Mouse (Mus musculus): ENCODE measurements around the gene Olfr127. TPM values are rescaled to one million over a fixed set of nuclear protein-coding genes. Genes with fewer than 3 reads are reported as not detected.

Olfr127 gene
- not detected for polyA plus RNA-seq (2015; fragmentation: Illumina TruSeq; extraction: RNeasy Lipid Tissue Mini Kit (QIAGEN cat#74804); ENCODE audit: insufficient read depth, low replicate concordance)

GRCm38 (mm10) chr17:37900137-37900536 is at the start of gene Olfr127:
Gene Olfr127, plus strand, starts transcription at chr17:37900437.

GRCm38 (mm10) chr17:37920248-37920647 is 20.0 kb downstream of the Olfr127 start, which contains the start of gene Olfr128:
Gene Olfr128, plus strand, starts transcription at chr17:37920548.

GRCm38 (mm10) chr17:37952979-37953378 is 52.7 kb downstream of the Olfr127 start, which contains the start of gene Olfr761:
Gene Olfr761, minus strand, starts transcription at chr17:37953079.

Other genes starting within 250 kb of the Olfr127 start
- gene Olfr117, start 236.7 kb upstream of the Olfr127 start, polyA plus RNA-seq (2015; fragmentation: Illumina TruSeq; extraction: RNeasy Lipid Tissue Mini Kit (QIAGEN cat#74804); ENCODE audit: insufficient read depth, low replicate concordance) = not detected
- gene Olfr118, start 233.4 kb upstream of the Olfr127 start, polyA plus RNA-seq (2015; fragmentation: Illumina TruSeq; extraction: RNeasy Lipid Tissue Mini Kit (QIAGEN cat#74804); ENCODE audit: insufficient read depth, low replicate concordance) = not detected
- not detected for gene Olfr119, start 203.9 kb upstream of the Olfr127 start, polyA plus RNA-seq (2015; fragmentation: Illumina TruSeq; extraction: RNeasy Lipid Tissue Mini Kit (QIAGEN cat#74804); ENCODE audit: insufficient read depth, low replicate concordance)
- not detected for gene Olfr120, start 178.6 kb upstream of the Olfr127 start, polyA plus RNA-seq (2015; fragmentation: Illumina TruSeq; extraction: RNeasy Lipid Tissue Mini Kit (QIAGEN cat#74804); ENCODE audit: insufficient read depth, low replicate concordance)
- gene Olfr121, start 151.6 kb upstream of the Olfr127 start, polyA plus RNA-seq (2015; fragmentation: Illumina TruSeq; extraction: RNeasy Lipid Tissue Mini Kit (QIAGEN cat#74804); ENCODE audit: insufficient read depth, low replicate concordance) = not detected
- gene Olfr122, start 131.8 kb upstream of the Olfr127 start, polyA plus RNA-seq (2015; fragmentation: Illumina TruSeq; extraction: RNeasy Lipid Tissue Mini Kit (QIAGEN cat#74804); ENCODE audit: insufficient read depth, low replicate concordance) = not detected
- gene Olfr123, start 106.9 kb upstream of the Olfr127 start, polyA plus RNA-seq (2015; fragmentation: Illumina TruSeq; extraction: RNeasy Lipid Tissue Mini Kit (QIAGEN cat#74804); ENCODE audit: insufficient read depth, low replicate concordance) = not detected
- not detected for gene Olfr124, start 100.5 kb upstream of the Olfr127 start, polyA plus RNA-seq (2015; fragmentation: Illumina TruSeq; extraction: RNeasy Lipid Tissue Mini Kit (QIAGEN cat#74804); ENCODE audit: insufficient read depth, low replicate concordance)
- not detected for gene Olfr125, start 67.5 kb upstream of the Olfr127 start, polyA plus RNA-seq (2015; fragmentation: Illumina TruSeq; extraction: RNeasy Lipid Tissue Mini Kit (QIAGEN cat#74804); ENCODE audit: insufficient read depth, low replicate concordance)
- gene Olfr126, start 53.0 kb upstream of the Olfr127 start, polyA plus RNA-seq (2015; fragmentation: Illumina TruSeq; extraction: RNeasy Lipid Tissue Mini Kit (QIAGEN cat#74804); ENCODE audit: insufficient read depth, low replicate concordance) = not detected
- gene Olfr128, start 20.1 kb downstream of the Olfr127 start, polyA plus RNA-seq (2015; fragmentation: Illumina TruSeq; extraction: RNeasy Lipid Tissue Mini Kit (QIAGEN cat#74804); ENCODE audit: insufficient read depth, low replicate concordance) = not detected
- not detected for gene Olfr761, start 52.6 kb downstream of the Olfr127 start, polyA plus RNA-seq (2015; fragmentation: Illumina TruSeq; extraction: RNeasy Lipid Tissue Mini Kit (QIAGEN cat#74804); ENCODE audit: insufficient read depth, low replicate concordance)
- gene Olfr129, start 159.6 kb downstream of the Olfr127 start, polyA plus RNA-seq (2015; fragmentation: Illumina TruSeq; extraction: RNeasy Lipid Tissue Mini Kit (QIAGEN cat#74804); ENCODE audit: insufficient read depth, low replicate concordance) = not detected
- gene Olfr130, start 163.5 kb downstream of the Olfr127 start, polyA plus RNA-seq (2015; fragmentation: Illumina TruSeq; extraction: RNeasy Lipid Tissue Mini Kit (QIAGEN cat#74804); ENCODE audit: insufficient read depth, low replicate concordance) = not detected
- gene Olfr131, start 188.3 kb downstream of the Olfr127 start, polyA plus RNA-seq (2015; fragmentation: Illumina TruSeq; extraction: RNeasy Lipid Tissue Mini Kit (QIAGEN cat#74804); ENCODE audit: insufficient read depth, low replicate concordance) = not detected
- not detected for gene Olfr132, start 234.1 kb downstream of the Olfr127 start, polyA plus RNA-seq (2015; fragmentation: Illumina TruSeq; extraction: RNeasy Lipid Tissue Mini Kit (QIAGEN cat#74804); ENCODE audit: insufficient read depth, low replicate concordance)
- gene Olfr133, start 244.8 kb downstream of the Olfr127 start, polyA plus RNA-seq (2015; fragmentation: Illumina TruSeq; extraction: RNeasy Lipid Tissue Mini Kit (QIAGEN cat#74804); ENCODE audit: insufficient read depth, low replicate concordance) = not detected

All from spleen, adult 10 weeks (tissue).